Mouse (Mus musculus): Measurements from ENCODE around the gene Asic1.

Gene Asic1

GRCm38 (mm10) chr15:99713569-99713968 lies 43.4 kb downstream of the Asic1 start:
- in situ Hi-C loops (cut with MboI; ENCODE audit: low pct_unique_long_range_greater_than_20kb in 1 of 2, low sequenced_read_pairs in 2 of 2, unreplicated experiment in 1 of 2), result no loop called here

- in situ Hi-C loops (cut with MboI; ENCODE audit: low pct_unique_long_range_greater_than_20kb in 1 of 2, low sequenced_read_pairs in 2 of 2, unreplicated experiment in 1 of 2), result no loop called here
Observed at GRCm38 (mm10) chr15:99714206-99714605, 44.0 kb downstream of the Asic1 start.

- in situ Hi-C loops (cut with MboI; ENCODE audit: low pct_unique_long_range_greater_than_20kb in 1 of 2, low sequenced_read_pairs in 2 of 2, unreplicated experiment in 1 of 2), result no loop called here
Observed at GRCm38 (mm10) chr15:99714858-99715257, 44.7 kb downstream of the Asic1 start.

GRCm38 (mm10) chr15:99715361-99715865 lies 45.2 kb downstream of the Asic1 start:
- in situ Hi-C loops (cut with MboI; ENCODE audit: low pct_unique_long_range_greater_than_20kb in 1 of 2, low sequenced_read_pairs in 2 of 2, unreplicated experiment in 1 of 2), result no loop called here

GRCm38 (mm10) chr15:99715982-99716746 lies 46.0 kb downstream of the Asic1 start:
- in situ Hi-C loops (cut with MboI; ENCODE audit: low pct_unique_long_range_greater_than_20kb in 1 of 2, low sequenced_read_pairs in 2 of 2, unreplicated experiment in 1 of 2), result no loop called here

GRCm38 (mm10) chr15:99716814-99717213 lies 46.6 kb downstream of the Asic1 start:
- in situ Hi-C loops (cut with MboI; ENCODE audit: low pct_unique_long_range_greater_than_20kb in 1 of 2, low sequenced_read_pairs in 2 of 2, unreplicated experiment in 1 of 2), result no loop called here

GRCm38 (mm10) chr15:99717386-99718334 lies 47.5 kb downstream of the Asic1 start, which contains the start of gene Gpd1:
Gpd1 (plus strand) TSS chr15:99717515.
- in situ Hi-C loops (cut with MboI; ENCODE audit: low pct_unique_long_range_greater_than_20kb in 1 of 2, low sequenced_read_pairs in 2 of 2, unreplicated experiment in 1 of 2), result no loop called here

- in situ Hi-C loops (cut with MboI; ENCODE audit: low pct_unique_long_range_greater_than_20kb in 1 of 2, low sequenced_read_pairs in 2 of 2, unreplicated experiment in 1 of 2), result no loop called here
Observed at GRCm38 (mm10) chr15:99718461-99719021, 48.4 kb downstream of the Asic1 start.

- in situ Hi-C loops (cut with MboI; ENCODE audit: low pct_unique_long_range_greater_than_20kb in 1 of 2, low sequenced_read_pairs in 2 of 2, unreplicated experiment in 1 of 2), result no loop called here
Observed at GRCm38 (mm10) chr15:99719865-99720264, 49.7 kb downstream of the Asic1 start.

GRCm38 (mm10) chr15:99721921-99722743 lies 52.0 kb downstream of the Asic1 start:
- in situ Hi-C loops (cut with MboI; ENCODE audit: low pct_unique_long_range_greater_than_20kb in 1 of 2, low sequenced_read_pairs in 2 of 2, unreplicated experiment in 1 of 2), result no loop called here

- in situ Hi-C loops (cut with MboI; ENCODE audit: low pct_unique_long_range_greater_than_20kb in 1 of 2, low sequenced_read_pairs in 2 of 2, unreplicated experiment in 1 of 2), result no loop called here
Observed at GRCm38 (mm10) chr15:99723120-99723514, 52.9 kb downstream of the Asic1 start.

GRCm38 (mm10) chr15:99723515-99724291 lies 53.5 kb downstream of the Asic1 start:
- in situ Hi-C loops (cut with MboI; ENCODE audit: low pct_unique_long_range_greater_than_20kb in 1 of 2, low sequenced_read_pairs in 2 of 2, unreplicated experiment in 1 of 2), result no loop called here

- in situ Hi-C loops (cut with MboI; ENCODE audit: low pct_unique_long_range_greater_than_20kb in 1 of 2, low sequenced_read_pairs in 2 of 2, unreplicated experiment in 1 of 2), result loop anchor here in 1 of 2 experiments (5.0 kb wide), 1 partner anchor 183 kb away; no protein-coding TSS in a partner anchor
Observed at GRCm38 (mm10) chr15:99724292-99725021, 54.3 kb downstream of the Asic1 start.

GRCm38 (mm10) chr15:99725341-99726155 lies 55.4 kb downstream of the Asic1 start, which contains the start of gene Cox14:
Cox14 (plus strand) TSS chr15:99725618.
- in situ Hi-C loops (cut with MboI; ENCODE audit: low pct_unique_long_range_greater_than_20kb in 1 of 2, low sequenced_read_pairs in 2 of 2, unreplicated experiment in 1 of 2), result loop anchor here in 1 of 2 experiments (5.0 kb wide), 1 partner anchor 182 kb away; no protein-coding TSS in a partner anchor

- in situ Hi-C loops (cut with MboI; ENCODE audit: low pct_unique_long_range_greater_than_20kb in 1 of 2, low sequenced_read_pairs in 2 of 2, unreplicated experiment in 1 of 2), result loop anchor here in 1 of 2 experiments (5.0 kb wide), 1 partner anchor 181 kb away; no protein-coding TSS in a partner anchor
Observed at GRCm38 (mm10) chr15:99726549-99726948, 56.4 kb downstream of the Asic1 start.

GRCm38 (mm10) chr15:99727039-99727438 lies 56.9 kb downstream of the Asic1 start:
- in situ Hi-C loops (cut with MboI; ENCODE audit: low pct_unique_long_range_greater_than_20kb in 1 of 2, low sequenced_read_pairs in 2 of 2, unreplicated experiment in 1 of 2), result loop anchor here in 1 of 2 experiments (5.0 kb wide), 1 partner anchor 180 kb away; no protein-coding TSS in a partner anchor

All from mouse embryonic stem cell (cell line).